Comparison of ENCODE assay signal across 20 mouse cellular contexts in the genomic region with DNA sequence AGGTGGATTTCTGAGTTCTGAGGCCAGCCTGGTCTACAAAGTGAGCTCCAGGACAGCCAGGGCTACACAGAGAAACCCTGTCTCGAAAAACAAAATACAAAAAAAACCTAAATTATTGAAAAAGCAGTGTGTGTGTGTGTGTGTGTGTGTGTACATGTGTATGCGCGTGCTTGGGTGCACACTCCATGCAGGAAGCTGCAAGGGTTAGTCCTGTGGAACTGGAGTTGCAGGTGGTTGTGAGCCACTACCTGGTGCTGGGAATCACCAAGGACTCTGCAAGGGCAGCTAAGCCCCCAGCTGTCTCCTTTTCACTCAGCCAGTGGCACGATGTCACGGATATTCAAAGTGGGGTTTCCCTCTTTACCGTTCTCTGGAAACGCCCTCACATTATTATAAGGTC. TPM values are rescaled to one million over a fixed set of nuclear protein-coding genes. Genes with fewer than 3 reads are reported as not detected.
DNase-seq lines count a peak whose midpoint lies in the region; ATAC-seq and TF ChIP-seq lines count a peak whose summit lies in the region.
"Had no signal": no experiment of that assay in that cellular context is flagged by ENCODE, and none has a peak within 500 bp of the region (broad histone marks: within the 10 kb centered on the region; RNA-seq: fewer than 3 reads in every experiment).

No protein-coding gene starts in this region.

- H3K4me3 ChIP-seq in heart, embryonic 12.5 days = no peak overlapping the region
- no peak overlapping the region for H3K4me3 ChIP-seq in heart, postnatal 0 days (ENCODE audit: low read depth, low read length)
- no peak overlapping the region for H3K4me3 ChIP-seq in midbrain, embryonic 12.5 days
- H3K4me3 ChIP-seq in midbrain, embryonic 13.5 days (replicated peaks) = no peak overlapping the region
- H3K4me3 ChIP-seq: embryonic facial prominence, embryonic 15.5 days; erythroblast, embryonic 14.5 days; forebrain, embryonic 12.5 days; hindbrain, embryonic 10.5 days had no signal

- 85% methylated on average over 7 of the region's 7 CpGs for WGBS in heart, embryonic 12.5 days
- 80% methylated on average over 7 of the region's 7 CpGs for WGBS in heart, postnatal 0 days
- 81% methylated on average over 7 of the region's 7 CpGs for WGBS in midbrain, embryonic 12.5 days
- 82% methylated on average over 7 of the region's 7 CpGs for WGBS in midbrain, embryonic 13.5 days

- no peak for TF ChIP-seq CTCF in heart, postnatal 0 days (IDR thresholded peaks at IDR 0.05; ENCODE audit: low read depth)

- ATAC-seq in heart, embryonic 12.5 days (ENCODE audit: insufficient number of reproducible peaks, low FRiP score) = no peak
- ATAC-seq in heart, postnatal 0 days (ENCODE audit: insufficient read depth, low read depth) = no peak
- peak; percentile 11; the same call in 1 of the 2 replicates for ATAC-seq in midbrain, embryonic 12.5 days (ENCODE audit: low FRiP score, low read depth)
- no peak for ATAC-seq in midbrain, embryonic 13.5 days

- peaks cover 25% of the 10 kb centered on the region for H3K4me1 ChIP-seq in heart, embryonic 12.5 days (replicated peaks)
- peaks cover 7% of the 10 kb centered on the region; the same call in 1 of the 2 replicates for H3K4me1 ChIP-seq in heart, postnatal 0 days (ENCODE audit: control insufficient read depth, insufficient read depth)
- peaks cover 4% of the 10 kb centered on the region; the same call in 1 of the 2 replicates for H3K4me1 ChIP-seq in midbrain, embryonic 12.5 days
- peaks cover 5% of the 10 kb centered on the region for H3K4me1 ChIP-seq in midbrain, embryonic 13.5 days (replicated peaks)

- no peaks in the 10 kb centered on the region; the same call in 1 of the 2 replicates for H3K36me3 ChIP-seq in heart, embryonic 12.5 days
- 0 out of 2 replicates have a peak, but pooled peaks cover 5% of the 10 kb centered on the region for H3K36me3 ChIP-seq in heart, postnatal 0 days (replicated peaks; ENCODE audit: control insufficient read depth, insufficient read depth, low read length)
- no peaks in the 10 kb centered on the region for H3K36me3 ChIP-seq in midbrain, embryonic 12.5 days
- no peaks in the 10 kb centered on the region for H3K36me3 ChIP-seq in midbrain, embryonic 13.5 days
- H3K36me3 ChIP-seq: forebrain, embryonic 12.5 days; hindbrain, embryonic 10.5 days had no signal

- H3K4me2 ChIP-seq in heart, embryonic 12.5 days = no peak overlapping the region
- no peak overlapping the region for H3K4me2 ChIP-seq in heart, postnatal 0 days (ENCODE audit: low read depth, low read length)
- H3K4me2 ChIP-seq in midbrain, embryonic 12.5 days (replicated peaks) = no peak overlapping the region
- H3K4me2 ChIP-seq in midbrain, embryonic 13.5 days (replicated peaks) = no peak overlapping the region
- H3K4me2 ChIP-seq: embryonic facial prominence, embryonic 15.5 days; forebrain, embryonic 12.5 days; hindbrain, embryonic 14.5 days had no signal

- H3K9me3 ChIP-seq in heart, embryonic 12.5 days (replicated peaks) = no peaks in the 10 kb centered on the region
- no peaks in the 10 kb centered on the region for H3K9me3 ChIP-seq in heart, postnatal 0 days (replicated peaks; ENCODE audit: control insufficient read depth, low read length)
- H3K9me3 ChIP-seq in midbrain, embryonic 12.5 days = no peaks in the 10 kb centered on the region
- no peaks in the 10 kb centered on the region for H3K9me3 ChIP-seq in midbrain, embryonic 13.5 days
- H3K9me3 ChIP-seq: embryonic facial prominence, embryonic 15.5 days; forebrain, embryonic 12.5 days; G1E; hindbrain, embryonic 10.5 days had no signal

- no peaks in the 10 kb centered on the region for H3K27me3 ChIP-seq in heart, embryonic 12.5 days (replicated peaks)
- H3K27me3 ChIP-seq in heart, postnatal 0 days (ENCODE audit: control insufficient read depth, insufficient read depth, low read length) = no peaks in the 10 kb centered on the region
- no peaks in the 10 kb centered on the region for H3K27me3 ChIP-seq in midbrain, embryonic 12.5 days
- no peaks in the 10 kb centered on the region for H3K27me3 ChIP-seq in midbrain, embryonic 13.5 days
- H3K27me3 ChIP-seq: embryonic facial prominence, embryonic 15.5 days; forebrain, embryonic 12.5 days had no signal

- no peak overlapping the region for H3K9ac ChIP-seq in heart, embryonic 12.5 days
- H3K9ac ChIP-seq in heart, postnatal 0 days (replicated peaks; ENCODE audit: low read depth, low read length) = no peak overlapping the region
- no peak overlapping the region for H3K9ac ChIP-seq in midbrain, embryonic 12.5 days (replicated peaks)
- H3K9ac ChIP-seq in midbrain, embryonic 13.5 days (replicated peaks) = no peak overlapping the region
- H3K9ac ChIP-seq: embryonic facial prominence, embryonic 15.5 days; forebrain, embryonic 12.5 days; hindbrain, embryonic 14.5 days had no signal

- H3K27ac ChIP-seq in heart, embryonic 12.5 days (ENCODE audit: poor library complexity, severe bottlenecking) = peak overlapping the region; percentile 17
- 0 out of 2 replicates have a peak overlapping the region, but pooled peaks have one; percentile 9 for H3K27ac ChIP-seq in heart, postnatal 0 days (ENCODE audit: low read depth)
- H3K27ac ChIP-seq in midbrain, embryonic 12.5 days (replicated peaks) = no peak overlapping the region
- H3K27ac ChIP-seq in midbrain, embryonic 13.5 days = no peak overlapping the region
- H3K27ac ChIP-seq: embryonic facial prominence, embryonic 15.5 days; forebrain, embryonic 12.5 days; hindbrain, embryonic 10.5 days; hindbrain, embryonic 14.5 days had no signal

- no peak for TF ChIP-seq EP300 in heart, postnatal 0 days (IDR thresholded peaks at IDR 0.05; ENCODE audit: low read depth)

- DNase-seq in heart, adult 9 months (ENCODE audit: low spot score in 2 of 2) = no peak
- DNase-seq in heart, postnatal 0 days (ENCODE audit: low spot score) = no peak
- DNase-seq in heart, adult 18-20 months = no peak
- no peak for DNase-seq in kidney, adult 8-10 months
- DNase-seq: adrenal gland, adult 8-10 months; adrenal gland, postnatal 36 days; cerebellum, adult 8-10 months; cerebellum, postnatal 14 days; embryo, embryonic 11 days; gastrocnemius, postnatal 10 days; kidney, adult 11 months had no signal

RNA-seq across cellular contexts. Expression of a gene that starts 39.3 kb away (rescaled TPM):
- 10.8 and 12.8 TPM in 2 replicates for polyA plus RNA-seq in heart, embryonic 12.5 days (2016; fragmentation: Nextera tagmentation; extraction: Ambion mirVana)
- total RNA-seq in heart, postnatal 0 days (2014; rRNA removed; ENCODE audit: low replicate concordance) = 14.8 and 23.8 TPM in 2 replicates
- polyA plus RNA-seq in heart, postnatal 0 days (2015; fragmentation: Nextera tagmentation; extraction: Ambion mirVana) = 5.2 and 5.4 TPM in 2 replicates
- 10 to 100 TPM; 39.3 to 39.6 TPM for total RNA-seq in heart, adult 18-20 months (2021)
- polyA plus RNA-seq in midbrain, embryonic 12.5 days (2016; fragmentation: Nextera tagmentation; extraction: Ambion mirVana) = 24.8 and 27.1 TPM in 2 replicates
- 11.3 and 11.7 TPM in 2 replicates for polyA plus RNA-seq in midbrain, embryonic 13.5 days (2015; fragmentation: Nextera tagmentation; extraction: Ambion mirVana)

Comparison
In these comparisons a context has a peak if more than half of its experiments do, and no peak if none do; other contexts are left out.
1. H3K27ac ChIP-seq: peak in heart, embryonic 12.5 days (single experiment) and heart, postnatal 0 days (single experiment); none in midbrain, embryonic 12.5 days (single experiment) and midbrain, embryonic 13.5 days (single experiment).